Mouse (Mus musculus): ENCODE data around the gene Usp49. TPM values are rescaled to one million over a fixed set of nuclear protein-coding genes. Genes with fewer than 3 reads are reported as not detected.

The Usp49 gene
- polyA plus RNA-seq, 1 experiment from 2014 or later, result 5.0 TPM

GRCm38 (mm10) chr17:47711883-47712282 lies 81.4 kb downstream of the Usp49 start:
- no peak for DNase-seq
- 40% methylated on average over 6 of the region's 6 CpGs for WGBS

DNA sequence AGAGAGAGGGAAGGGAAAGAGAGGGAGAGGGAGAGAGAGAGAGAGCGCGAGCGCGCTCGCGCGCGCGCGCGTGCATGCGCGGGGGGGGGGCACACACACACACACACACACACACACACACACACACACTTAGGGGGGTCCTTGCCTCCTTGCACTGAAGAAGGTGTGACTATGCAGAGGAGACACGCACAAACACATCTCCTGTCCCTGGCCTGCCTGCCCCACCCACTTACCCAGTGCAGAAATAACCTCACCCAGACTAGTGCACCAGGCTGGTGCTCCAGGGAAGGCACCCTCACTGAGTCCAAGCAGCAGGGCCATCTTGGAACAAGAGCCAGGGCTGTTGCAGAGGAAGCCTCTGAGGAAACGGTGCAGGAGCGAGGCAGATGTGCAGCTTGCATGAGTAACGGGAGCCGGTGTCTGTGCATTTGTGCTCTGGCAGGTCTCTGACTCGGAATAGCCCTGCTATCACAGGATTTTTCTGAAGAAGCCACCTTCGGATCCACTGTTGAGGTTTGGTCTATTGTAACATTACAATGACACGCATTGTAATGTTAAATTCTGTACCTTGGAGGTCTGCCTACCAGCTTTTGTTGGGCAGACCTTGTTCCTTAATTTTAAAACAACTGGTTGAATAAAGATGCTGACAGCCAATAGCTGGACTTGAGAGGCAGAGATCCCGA lies 82.5 kb downstream of the Usp49 start:
- no peaks in the 10 kb centered on the region for H3K27me3 ChIP-seq (ENCODE audit: insufficient read depth, low read length)
- no peak for DNase-seq
- H3K4me2 ChIP-seq, result no peak overlapping the region
- H3K27ac ChIP-seq (ENCODE audit: low read depth), result no peak overlapping the region
- ATAC-seq (ENCODE audit: insufficient read depth), result no peak
- H3K4me3 ChIP-seq (ENCODE audit: low read depth, low read length), result no peak overlapping the region
- H3K9ac ChIP-seq, result no peak overlapping the region
- no peaks in the 10 kb centered on the region for H3K4me1 ChIP-seq (ENCODE audit: insufficient read depth)
- 58% methylated on average over 10 of the region's 22 CpGs for WGBS
- H3K9me3 ChIP-seq (ENCODE audit: low read depth, low read length), result no peaks in the 10 kb centered on the region
- no peaks in the 10 kb centered on the region for H3K36me3 ChIP-seq (ENCODE audit: insufficient read depth)
- no peak for TF ChIP-seq CTCF (IDR thresholded peaks at IDR 0.05; ENCODE audit: low read depth)

More at GRCm38 (mm10) chr17:47711883-47712282, 81.4 kb downstream of the Usp49 start:
- no peak for TF ChIP-seq CTCF (IDR thresholded peaks at IDR 0.05; ENCODE audit: low read depth)
- no peak for ATAC-seq (ENCODE audit: insufficient read depth)
- Histone ChIP-seq H3K4me3 (ENCODE audit: low read depth, low read length) (no peak overlapping the region), H3K36me3 (ENCODE audit: insufficient read depth) (no peaks in the 10 kb centered on the region), H3K4me1 (ENCODE audit: insufficient read depth) (no peaks in the 10 kb centered on the region), H3K4me2 (no peak overlapping the region), H3K27me3 (ENCODE audit: insufficient read depth, low read length) (no peaks in the 10 kb centered on the region), H3K9me3 (ENCODE audit: low read depth, low read length) (no peaks in the 10 kb centered on the region), H3K9ac (no peak overlapping the region), H3K27ac (ENCODE audit: low read depth) (no peak overlapping the region)

- H3K4me1 ChIP-seq (ENCODE audit: insufficient read depth), result no peaks in the 10 kb centered on the region
- no peak for ATAC-seq (ENCODE audit: insufficient read depth)
- 54% methylated on average over 3 of the region's 3 CpGs for WGBS
- H3K9ac ChIP-seq, result no peak overlapping the region
- DNase-seq, result no peak
- TF ChIP-seq CTCF (IDR thresholded peaks at IDR 0.05; ENCODE audit: low read depth), result no peak
- no peaks in the 10 kb centered on the region for H3K27me3 ChIP-seq (ENCODE audit: insufficient read depth, low read length)
- H3K27ac ChIP-seq (ENCODE audit: low read depth), result no peak overlapping the region
- H3K4me2 ChIP-seq, result no peak overlapping the region
- H3K36me3 ChIP-seq (ENCODE audit: insufficient read depth), result no peaks in the 10 kb centered on the region
- H3K9me3 ChIP-seq (ENCODE audit: low read depth, low read length), result no peaks in the 10 kb centered on the region
- H3K4me3 ChIP-seq (ENCODE audit: low read depth, low read length), result no peak overlapping the region
Measured at GRCm38 (mm10) chr17:47715037-47715436, 84.5 kb downstream of the Usp49 start.

DNA sequence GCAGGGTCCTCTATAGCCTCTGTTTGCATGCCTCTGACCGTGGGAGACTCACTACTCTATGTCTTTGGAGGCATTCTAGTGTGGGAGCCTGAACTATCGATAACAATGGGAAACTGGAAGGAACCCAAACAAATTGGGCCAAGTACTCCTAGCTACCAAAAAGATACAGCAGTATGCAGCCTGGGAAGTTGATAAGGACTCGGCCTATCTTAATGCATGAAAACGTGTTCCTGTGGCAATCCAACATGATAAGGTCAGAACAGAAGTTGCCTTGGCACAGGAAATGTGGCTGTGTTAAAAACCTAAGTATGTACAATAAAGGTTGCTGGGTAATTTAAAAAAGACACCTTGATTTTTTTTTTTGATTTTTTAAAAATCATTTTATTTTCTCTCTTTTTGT lies 90.7 kb downstream of the Usp49 start:
- Histone ChIP-seq H3K4me1 (ENCODE audit: insufficient read depth) (no peaks in the 10 kb centered on the region), H3K27ac (ENCODE audit: low read depth) (no peak overlapping the region), H3K4me3 (ENCODE audit: low read depth, low read length) (no peak overlapping the region), H3K4me2 (no peak overlapping the region), H3K9me3 (ENCODE audit: low read depth, low read length) (no peaks in the 10 kb centered on the region), H3K9ac (no peak overlapping the region), H3K36me3 (ENCODE audit: insufficient read depth) (no peaks in the 10 kb centered on the region), H3K27me3 (ENCODE audit: insufficient read depth, low read length) (no peaks in the 10 kb centered on the region)
- 70% methylated on average over 4 of the region's 4 CpGs for WGBS
- no peak for TF ChIP-seq CTCF (IDR thresholded peaks at IDR 0.05; ENCODE audit: low read depth)
- ATAC-seq (ENCODE audit: insufficient read depth) (no peak), DNase-seq (no peak)

GRCm38 (mm10) chr17:47726566-47726965 lies 96.1 kb downstream of the Usp49 start, which contains the start of gene Pgc:
Gene Pgc, plus strand, starts transcription at chr17:47726842.
- Histone ChIP-seq H3K36me3 (ENCODE audit: insufficient read depth) (no peaks in the 10 kb centered on the region), H3K27ac (ENCODE audit: low read depth) (no peak within 1 kb of the TSS), H3K4me3 (ENCODE audit: low read depth, low read length) (no peak within 1 kb of the TSS), H3K4me2 (no peak within 1 kb of the TSS), H3K27me3 (ENCODE audit: insufficient read depth, low read length) (no peaks in the 10 kb centered on the region), H3K9ac (no peak within 1 kb of the TSS), H3K4me1 (ENCODE audit: insufficient read depth) (no peaks in the 10 kb centered on the region), H3K9me3 (ENCODE audit: low read depth, low read length) (no peaks in the 10 kb centered on the region)
- no peak for ATAC-seq (ENCODE audit: insufficient read depth)
- DNase-seq, result no peak
- no peak for TF ChIP-seq CTCF (IDR thresholded peaks at IDR 0.05; ENCODE audit: low read depth)
- 60% methylated on average over 11 of the region's 11 CpGs for WGBS

DNA sequence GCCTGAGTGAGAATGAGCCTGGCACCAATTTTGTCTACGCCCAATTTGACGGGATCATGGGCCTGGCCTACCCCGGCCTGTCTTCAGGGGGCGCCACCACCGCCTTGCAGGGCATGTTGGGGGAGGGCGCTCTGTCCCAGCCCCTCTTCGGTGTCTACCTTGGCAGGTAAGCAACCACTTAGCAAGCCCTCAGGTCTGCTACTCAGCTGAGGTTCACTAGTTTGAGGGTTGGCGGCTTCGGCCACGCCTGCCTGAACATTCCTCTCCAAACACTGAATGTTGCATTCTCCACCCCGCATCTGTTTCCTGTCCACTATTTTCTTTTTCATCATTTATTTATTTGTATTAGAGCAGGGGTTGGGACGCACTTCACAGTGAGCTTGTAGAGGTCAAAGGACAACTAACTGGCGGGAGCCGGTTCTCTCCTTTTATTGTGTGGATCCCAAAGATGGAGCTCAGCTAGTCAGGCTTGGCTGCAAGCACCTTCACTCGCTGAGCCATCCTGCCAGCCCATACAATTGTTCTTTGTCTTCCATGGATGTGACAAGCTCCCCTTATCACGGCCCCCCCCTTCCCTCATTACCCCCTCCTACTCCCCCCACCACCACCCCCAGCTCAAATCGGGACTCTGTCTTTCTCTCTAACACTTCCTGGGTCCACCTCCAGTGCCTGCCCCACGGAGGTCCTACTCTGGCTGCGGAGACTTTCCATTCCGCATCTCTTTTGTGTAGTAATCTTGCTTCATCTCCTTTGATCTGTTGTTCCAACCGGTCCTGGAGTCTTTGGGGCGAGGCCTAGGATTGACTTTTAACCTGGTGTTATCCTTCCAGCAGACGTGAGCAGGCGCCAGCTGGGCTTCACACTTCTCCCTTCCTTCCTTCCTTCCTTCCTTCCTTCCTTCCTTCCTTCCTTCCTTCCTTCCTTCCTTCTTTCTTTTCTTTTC lies 100.4 kb downstream of the Usp49 start:
- H3K4me1 ChIP-seq (ENCODE audit: insufficient read depth), result no peaks in the 10 kb centered on the region
- no peak overlapping the region for H3K9ac ChIP-seq
- ATAC-seq (ENCODE audit: insufficient read depth), result no peak
- DNase-seq, result peak; percentile 17
- H3K9me3 ChIP-seq (ENCODE audit: low read depth, low read length), result no peaks in the 10 kb centered on the region
- H3K36me3 ChIP-seq (ENCODE audit: insufficient read depth), result no peaks in the 10 kb centered on the region
- 46% methylated on average over 24 of the region's 24 CpGs for WGBS
- H3K4me2 ChIP-seq, result no peak overlapping the region
- no peak overlapping the region for H3K4me3 ChIP-seq (ENCODE audit: low read depth, low read length)
- no peak overlapping the region for H3K27ac ChIP-seq (ENCODE audit: low read depth)
- no peaks in the 10 kb centered on the region for H3K27me3 ChIP-seq (ENCODE audit: insufficient read depth, low read length)
- TF ChIP-seq CTCF (IDR thresholded peaks at IDR 0.05; ENCODE audit: low read depth), result peak; percentile 46

DNA sequence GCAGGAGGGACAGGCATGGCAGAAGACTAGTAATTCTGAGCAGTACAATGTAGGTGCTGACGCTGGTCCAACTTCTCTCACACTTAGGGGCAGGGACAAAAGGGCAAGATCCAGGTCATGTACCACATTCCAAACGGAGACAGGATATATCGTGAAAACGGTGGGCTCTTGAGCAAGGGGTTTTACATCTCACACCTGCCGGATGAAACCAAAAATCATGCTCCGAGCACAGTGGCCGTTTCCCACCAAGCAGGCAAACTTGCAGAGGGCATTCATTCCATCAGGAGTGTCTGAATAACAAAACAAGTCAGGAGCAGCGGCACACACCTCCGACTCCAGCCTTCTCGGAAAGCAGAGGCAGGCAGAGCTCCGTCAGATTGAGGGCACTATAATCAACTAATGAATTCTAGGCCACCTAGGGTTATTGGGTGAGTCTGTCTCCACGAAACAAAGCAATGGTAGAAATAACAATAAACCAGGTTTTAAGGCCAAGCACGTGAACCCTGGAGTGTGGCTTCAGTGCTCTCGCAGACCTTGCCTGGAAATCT lies 105.1 kb downstream of the Usp49 start:
- DNase-seq, result no peak
- Histone ChIP-seq H3K4me2 (no peak overlapping the region), H3K4me3 (ENCODE audit: low read depth, low read length) (no peak overlapping the region), H3K27me3 (ENCODE audit: insufficient read depth, low read length) (peaks cover 17% of the 10 kb centered on the region; the same call in 1 of the 2 replicates), H3K27ac (ENCODE audit: low read depth) (no peak overlapping the region), H3K4me1 (ENCODE audit: insufficient read depth) (peaks cover 4% of the 10 kb centered on the region; the same call in 1 of the 2 replicates), H3K36me3 (ENCODE audit: insufficient read depth) (no peaks in the 10 kb centered on the region), H3K9ac (no peak overlapping the region), H3K9me3 (ENCODE audit: low read depth, low read length) (no peaks in the 10 kb centered on the region)
- WGBS, result 68% methylated on average over 14 of the region's 14 CpGs
- TF ChIP-seq CTCF (IDR thresholded peaks at IDR 0.05; ENCODE audit: low read depth), result no peak
- ATAC-seq (ENCODE audit: insufficient read depth), result no peak

Other genes starting within 250 kb of the Usp49 start
- 0.41 and 0.49 TPM in 2 replicates for gene Guca1b, start 245.3 kb upstream of the Usp49 start, polyA plus RNA-seq (2014; fragmentation: Nextera tagmentation; extraction: Ambion mirVana)
- gene Guca1a, start 230.1 kb upstream of the Usp49 start, polyA plus RNA-seq (2014; fragmentation: Nextera tagmentation; extraction: Ambion mirVana), result 1.6 and 1.7 TPM in 2 replicates
- gene AI661453, start 194.1 kb upstream of the Usp49 start, polyA plus RNA-seq (2014; fragmentation: Nextera tagmentation; extraction: Ambion mirVana), result 2.4 TPM in 2 replicates
- 0.13 TPM in 1 of 2 replicates, not detected in the other for gene 1700001C19Rik, start 193.3 kb upstream of the Usp49 start, polyA plus RNA-seq (2014; fragmentation: Nextera tagmentation; extraction: Ambion mirVana)
- 22.1 and 26.8 TPM in 2 replicates for gene Taf8, start 128.4 kb upstream of the Usp49 start, polyA plus RNA-seq (2014; fragmentation: Nextera tagmentation; extraction: Ambion mirVana)
- 289 and 308 TPM in 2 replicates for gene Ccnd3, start 125.6 kb upstream of the Usp49 start, polyA plus RNA-seq (2014; fragmentation: Nextera tagmentation; extraction: Ambion mirVana)
- gene Bysl, start 19.2 kb upstream of the Usp49 start, polyA plus RNA-seq (2014; fragmentation: Nextera tagmentation; extraction: Ambion mirVana), result 24.2 and 25.4 TPM in 2 replicates
- gene Med20, start 19.1 kb upstream of the Usp49 start, polyA plus RNA-seq (2014; fragmentation: Nextera tagmentation; extraction: Ambion mirVana), result 45.5 and 49.2 TPM in 2 replicates
- gene Gm20517, start 19.1 kb upstream of the Usp49 start, polyA plus RNA-seq (2014; fragmentation: Nextera tagmentation; extraction: Ambion mirVana), result 0.74 and 1.8 TPM in 2 replicates
- gene Tomm6, start 57.7 kb downstream of the Usp49 start, polyA plus RNA-seq (2014; fragmentation: Nextera tagmentation; extraction: Ambion mirVana), result 433 and 434 TPM in 2 replicates
- gene Frs3, start 58.3 kb downstream of the Usp49 start, polyA plus RNA-seq (2014; fragmentation: Nextera tagmentation; extraction: Ambion mirVana), result 5.1 and 5.3 TPM in 2 replicates
- 1.1 and 1.3 TPM in 2 replicates for gene Gm21981, start 63.8 kb downstream of the Usp49 start, polyA plus RNA-seq (2014; fragmentation: Nextera tagmentation; extraction: Ambion mirVana)
- gene Prickle4, start 64.0 kb downstream of the Usp49 start, polyA plus RNA-seq (2014; fragmentation: Nextera tagmentation; extraction: Ambion mirVana), result 1.5 TPM in 1 of 2 replicates, not detected in the other
- gene Pgc, start 96.2 kb downstream of the Usp49 start, polyA plus RNA-seq (2014; fragmentation: Nextera tagmentation; extraction: Ambion mirVana), result 7.6 and 9.1 TPM in 2 replicates
- 7.6 and 9.3 TPM in 2 replicates for gene Tfeb, start 106.3 kb downstream of the Usp49 start, polyA plus RNA-seq (2014; fragmentation: Nextera tagmentation; extraction: Ambion mirVana)
- gene Mdfi, start 204.0 kb downstream of the Usp49 start, polyA plus RNA-seq (2014; fragmentation: Nextera tagmentation; extraction: Ambion mirVana), result 38.8 and 43.6 TPM in 2 replicates